Mouse (Mus musculus) midbrain, embryonic 14.5 days (tissue): ENCODE results near the gene Tagln. TPM values are rescaled to one million over a fixed set of nuclear protein-coding genes. Genes with fewer than 3 reads are reported as not detected.
A peak's percentile ranks its signal among the peaks of the same experiment; 100 is the strongest.

Experiments used
- ATAC-seq: fragments of 200-750 bp; cut with Nextera tagmentation; 2 replicates; pipeline ENCODE4 v1.8.0; 2017; ENCODE audit warnings: moderate number of reproducible peaks, moderate library complexity; ENCODE audit not compliant: low FRiP score, low TSS enrichment
- DNase-seq: peaks from one replicate; pipeline ENCODE4 v3.0.0-alpha.2; 2015
- H3K27ac ChIP-seq: fragments of 300-500 bp; sonication (generic); replicated peaks from 2 replicates; pipeline ENCODE4 v1.5.1; 2014; ENCODE audit warnings: mild to moderate bottlenecking, low read depth, low read length, moderate library complexity
- H3K27me3 ChIP-seq: fragments of 300-500 bp; sonication (generic); 2 replicates; pipeline ENCODE4 v1.6.1; 2014; ENCODE audit warnings: low read length, control low read depth, mixed read lengths; ENCODE audit not compliant: control insufficient read depth, insufficient read depth
- H3K36me3 ChIP-seq: fragments of 300-500 bp; sonication (generic); 2 replicates; pipeline ENCODE4 v1.6.1; 2014; ENCODE audit warnings: low read length, control low read depth; ENCODE audit not compliant: control insufficient read depth, insufficient read depth
- H3K4me1 ChIP-seq: fragments of 300-500 bp; sonication (generic); 2 replicates; pipeline ENCODE4 v1.6.1; 2014; ENCODE audit warnings: mild to moderate bottlenecking, antibody characterized with exemption, low read length, control low read depth; ENCODE audit not compliant: control insufficient read depth, insufficient read depth
- H3K4me2 ChIP-seq: fragments of 300-500 bp; sonication (generic); 2 replicates; pipeline ENCODE4 v1.6.1; 2014; ENCODE audit warnings: mild to moderate bottlenecking, low read length, moderate library complexity
- H3K4me3 ChIP-seq: fragments of 300-500 bp; sonication (generic); replicated peaks from 2 replicates; pipeline ENCODE4 v1.5.1; 2014; ENCODE audit warnings: low read depth, low read length
- H3K9ac ChIP-seq: fragments of 300-500 bp; sonication (generic); replicated peaks from 2 replicates; pipeline ENCODE4 v1.6.1; 2014; ENCODE audit warnings: mild to moderate bottlenecking, low read length, moderate library complexity
- H3K9me3 ChIP-seq: fragments of 300-500 bp; sonication (generic); 2 replicates; pipeline ENCODE4 v1.6.1; 2016; ENCODE audit warnings: low read length, control low read depth, mixed read lengths; ENCODE audit not compliant: control insufficient read depth
- WGBS: fragments of 180-500 bp; shearing (Covaris S2); extraction: QIAGEN DNeasy Blood & Tissue Kit; methylation state at CpG from one replicate; pipeline ENCODE4 v1.1.7; 2014; 5-methylcytosine and 5-hydroxymethylcytosine counted together
- polyA plus RNA-seq: library from polyadenylated mRNA; unstranded; fragments of >200 nt; fragmentation: Nextera tagmentation; extraction: Ambion mirVana; gene quantifications from 2 replicates; pipeline ENCODE4 v1.2.1, GENCODE M21; 2014

Gene Tagln
- polyA plus RNA-seq, 1 experiment from 2014 or later = 3.3 TPM

DNA sequence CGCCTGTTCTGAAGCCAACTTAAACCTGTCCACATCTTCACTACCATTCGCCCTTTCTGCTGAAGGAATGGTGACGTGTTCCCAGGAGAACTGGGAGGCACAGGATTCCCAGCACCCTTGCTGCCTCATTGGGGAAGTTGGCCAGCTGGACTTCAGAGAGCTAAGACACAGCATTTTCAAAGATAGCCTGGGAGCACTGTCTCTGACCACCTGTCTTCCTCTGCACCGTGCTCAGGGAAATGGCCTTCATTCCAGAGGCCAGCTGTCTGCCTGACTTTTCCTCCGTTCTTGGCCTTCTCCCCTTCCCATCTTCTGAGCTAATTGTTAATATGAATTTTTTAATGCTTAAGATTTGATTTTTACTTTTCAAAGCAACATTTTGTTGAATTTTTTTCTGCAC lies 6.6 kb downstream of the Tagln start:
- Histone ChIP-seq H3K27me3 (no peaks in the 10 kb centered on the region), H3K36me3 (peaks cover 70% of the 10 kb centered on the region), H3K9ac (no peak overlapping the region), H3K27ac (no peak overlapping the region), H3K4me1 (no peaks in the 10 kb centered on the region), H3K4me3 (no peak overlapping the region), H3K4me2 (no peak overlapping the region), H3K9me3 (no peaks in the 10 kb centered on the region)
- ATAC-seq (no peak), DNase-seq (no peak)
- 89% methylated on average over 5 of the region's 5 CpGs for WGBS

DNA sequence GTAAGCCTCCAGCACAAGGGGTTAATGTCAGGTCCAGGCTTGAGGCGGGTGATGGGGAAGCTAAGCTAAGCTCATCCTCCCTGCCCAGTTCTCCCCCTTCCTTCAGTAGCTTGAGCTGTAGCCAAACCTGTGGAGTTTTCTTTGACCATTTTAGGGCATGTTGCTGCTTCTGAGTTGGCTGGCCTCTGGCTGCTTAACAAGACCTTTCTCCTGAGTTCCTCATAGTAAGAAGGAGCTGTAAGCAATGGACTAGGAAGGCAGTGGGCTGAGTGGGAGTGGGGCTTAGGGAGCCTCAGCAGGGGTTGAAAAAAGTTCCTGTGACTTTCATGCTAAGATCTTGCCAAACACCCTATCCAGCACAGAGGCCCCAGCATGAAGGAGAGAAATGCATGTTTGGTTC lies 16.0 kb downstream of the Tagln start:
- no peak overlapping the region for H3K4me2 ChIP-seq
- ATAC-seq (no peak), DNase-seq (no peak)
- no peak overlapping the region for H3K27ac ChIP-seq
- no peak overlapping the region for H3K9ac ChIP-seq
- H3K4me1 ChIP-seq = no peaks in the 10 kb centered on the region
- H3K27me3 ChIP-seq = no peaks in the 10 kb centered on the region
- H3K4me3 ChIP-seq = no peak overlapping the region
- 60% methylated on average over 1 of the region's 1 CpGs for WGBS
- peaks cover 74% of the 10 kb centered on the region for H3K36me3 ChIP-seq
- H3K9me3 ChIP-seq = no peaks in the 10 kb centered on the region

DNA sequence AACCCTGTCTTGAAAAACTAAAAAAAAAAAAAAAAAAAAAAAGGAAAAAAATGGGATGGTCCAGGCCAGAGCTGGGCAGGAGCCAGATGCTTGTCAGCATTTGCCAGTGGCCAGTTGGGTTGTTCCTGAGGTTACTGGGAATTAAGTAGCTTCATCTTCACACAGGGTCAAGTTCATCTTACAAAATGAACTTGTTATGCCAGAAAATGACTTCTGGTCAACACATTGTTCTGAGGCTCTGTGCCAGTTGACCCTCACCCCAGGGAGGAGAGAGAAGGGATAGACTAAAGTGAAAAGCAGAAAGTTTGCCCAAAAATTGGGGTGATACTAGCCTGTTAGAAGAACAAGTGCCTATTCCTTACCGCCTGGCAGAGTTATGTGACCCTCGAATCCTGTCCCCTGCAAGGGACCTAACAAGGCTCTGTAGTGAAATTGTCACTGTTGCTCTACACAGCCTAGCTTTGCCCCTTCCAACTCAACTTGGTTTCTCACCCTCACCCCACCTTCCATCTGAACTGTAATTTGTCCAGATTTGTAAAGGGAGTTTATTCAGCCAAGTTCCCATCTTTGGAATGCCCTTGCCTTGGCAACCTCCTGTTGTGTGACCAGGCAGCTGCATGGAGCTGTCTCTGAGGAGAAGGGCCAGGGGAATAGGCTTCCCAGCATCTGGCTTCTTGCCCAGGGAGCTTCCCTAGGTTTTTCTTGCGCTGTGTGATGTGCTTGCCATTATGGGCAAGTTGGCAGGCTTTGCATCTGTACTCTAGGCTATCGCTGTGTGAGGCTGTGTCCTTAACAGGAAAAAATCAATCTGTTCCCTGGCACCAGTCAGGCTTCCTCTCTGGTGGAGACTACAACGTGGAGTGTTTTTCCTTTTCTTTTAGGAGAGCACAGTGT lies 18.6 kb downstream of the Tagln start:
- 73% methylated on average over 5 of the region's 5 CpGs for WGBS
- ATAC-seq (no peak), DNase-seq (peak; percentile 74)
- no peaks in the 10 kb centered on the region for H3K4me1 ChIP-seq
- H3K4me2 ChIP-seq = no peak overlapping the region
- 0 out of 2 replicates have a peak overlapping the region, but pooled peaks have one; percentile 20 for H3K27ac ChIP-seq
- H3K27me3 ChIP-seq = no peaks in the 10 kb centered on the region
- no peak overlapping the region for H3K4me3 ChIP-seq
- H3K9ac ChIP-seq = no peak overlapping the region
- no peaks in the 10 kb centered on the region for H3K9me3 ChIP-seq
- peaks cover 93% of the 10 kb centered on the region for H3K36me3 ChIP-seq

DNA sequence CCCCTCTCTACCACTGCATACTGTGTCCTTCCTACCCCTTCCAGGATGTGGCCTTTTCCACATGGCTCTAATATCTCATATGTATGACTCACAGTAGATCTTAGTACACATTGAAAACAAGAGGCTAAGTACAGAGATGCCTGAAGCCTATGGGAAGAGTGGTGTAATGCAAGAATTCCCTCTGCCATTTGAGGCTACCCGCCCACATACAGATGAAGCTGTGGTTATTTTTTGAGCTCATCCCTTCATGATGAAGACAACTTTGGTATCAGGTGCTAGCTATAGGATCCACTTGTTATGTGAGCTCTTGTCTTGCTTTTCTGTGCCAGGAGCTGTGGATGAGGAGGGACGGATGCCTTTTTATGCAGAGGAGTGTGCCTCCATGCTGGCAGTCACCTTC lies 20.2 kb downstream of the Tagln start:
- H3K9ac ChIP-seq = no peak overlapping the region
- H3K4me3 ChIP-seq = no peak overlapping the region
- DNase-seq (no peak), ATAC-seq (no peak)
- no peak overlapping the region for H3K4me2 ChIP-seq
- H3K4me1 ChIP-seq = no peaks in the 10 kb centered on the region
- no peaks in the 10 kb centered on the region for H3K27me3 ChIP-seq
- H3K36me3 ChIP-seq = peaks cover 96% of the 10 kb centered on the region
- WGBS = 89% methylated on average over 2 of the region's 2 CpGs
- no peaks in the 10 kb centered on the region for H3K9me3 ChIP-seq
- H3K27ac ChIP-seq = no peak overlapping the region

DNA sequence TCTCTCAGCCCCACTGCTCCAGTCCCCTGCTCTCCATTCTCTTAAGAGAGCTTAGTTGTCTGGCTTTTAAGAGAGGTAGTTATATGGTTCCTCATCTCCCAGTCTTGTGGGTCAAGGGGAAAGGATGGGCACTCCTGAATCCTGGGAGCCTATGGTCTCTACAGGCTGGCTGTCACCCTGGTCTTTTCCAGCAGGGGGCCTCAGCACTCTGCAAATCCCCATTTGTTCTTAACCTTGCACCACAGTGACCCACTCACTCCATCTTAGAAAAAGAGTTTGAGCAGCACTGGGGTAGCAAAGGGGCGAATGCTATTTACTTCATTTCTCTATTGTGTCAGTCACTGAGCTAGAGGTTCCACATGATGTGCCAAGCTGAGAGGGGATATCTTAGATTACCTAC lies 24.2 kb downstream of the Tagln start:
- 91% methylated on average over 1 of the region's 1 CpGs for WGBS
- peak; percentile 61 for DNase-seq
- Histone ChIP-seq H3K27me3 (no peaks in the 10 kb centered on the region), H3K36me3 (peaks cover 79% of the 10 kb centered on the region), H3K9me3 (no peaks in the 10 kb centered on the region), H3K9ac (no peak overlapping the region), H3K27ac (no peak overlapping the region), H3K4me2 (no peak overlapping the region), H3K4me3 (no peak overlapping the region), H3K4me1 (peaks cover 7% of the 10 kb centered on the region)
- no peak for ATAC-seq

DNA sequence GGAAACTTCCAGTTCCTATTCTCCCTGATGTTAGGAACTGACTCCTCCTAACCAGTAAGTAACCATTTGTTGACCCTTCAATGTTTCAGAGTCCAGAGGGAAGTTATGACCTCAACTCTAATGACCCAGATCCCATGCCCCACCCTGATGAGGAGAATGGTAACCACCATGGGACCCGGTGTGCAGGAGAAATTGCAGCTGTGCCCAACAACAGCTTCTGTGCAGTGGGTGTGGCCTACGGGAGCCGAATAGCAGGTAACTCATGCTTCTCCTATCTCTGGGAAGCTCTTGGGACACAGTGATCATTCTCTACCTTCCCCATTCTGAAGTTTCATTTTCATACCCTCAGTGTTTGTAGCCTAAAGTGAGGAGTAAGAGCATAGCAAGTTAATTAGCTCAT lies 24.9 kb downstream of the Tagln start:
- Histone ChIP-seq H3K4me2 (no peak overlapping the region), H3K4me3 (no peak overlapping the region), H3K4me1 (peaks cover 7% of the 10 kb centered on the region), H3K36me3 (peaks cover 72% of the 10 kb centered on the region), H3K27ac (no peak overlapping the region), H3K9me3 (no peaks in the 10 kb centered on the region), H3K27me3 (no peaks in the 10 kb centered on the region), H3K9ac (no peak overlapping the region)
- no peak for ATAC-seq
- WGBS = 93% methylated on average over 3 of the region's 3 CpGs
- no peak for DNase-seq

DNA sequence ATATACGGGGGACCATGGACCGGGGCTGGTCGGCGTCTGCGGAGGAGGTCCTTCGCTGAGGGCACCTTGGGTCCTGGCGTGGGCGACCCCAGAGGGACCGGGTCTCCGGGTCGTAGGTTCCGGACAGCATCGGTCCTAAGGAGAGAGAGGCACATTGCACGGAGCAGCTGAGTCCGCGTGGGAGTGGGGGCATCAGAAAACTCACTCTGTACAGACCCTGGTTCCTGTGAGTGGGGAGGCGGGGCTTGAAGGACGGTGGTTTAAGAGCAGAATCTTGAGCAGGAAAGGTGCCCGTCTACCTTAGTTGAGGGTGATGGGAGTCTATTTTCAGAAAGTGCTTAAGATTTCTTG lies 28.8 kb downstream of the Tagln start:
- Histone ChIP-seq H3K4me2 (peak overlapping the region; percentile 84), H3K36me3 (peaks cover 53% of the 10 kb centered on the region), H3K4me1 (peaks cover 20% of the 10 kb centered on the region), H3K4me3 (peak overlapping the region; percentile 81), H3K27me3 (no peaks in the 10 kb centered on the region), H3K9ac (peak overlapping the region; percentile 93), H3K27ac (peak overlapping the region; percentile 98), H3K9me3 (no peaks in the 10 kb centered on the region)
- no peak for ATAC-seq
- DNase-seq = peak; percentile 27
- 1% methylated on average over 19 of the region's 19 CpGs for WGBS

DNA sequence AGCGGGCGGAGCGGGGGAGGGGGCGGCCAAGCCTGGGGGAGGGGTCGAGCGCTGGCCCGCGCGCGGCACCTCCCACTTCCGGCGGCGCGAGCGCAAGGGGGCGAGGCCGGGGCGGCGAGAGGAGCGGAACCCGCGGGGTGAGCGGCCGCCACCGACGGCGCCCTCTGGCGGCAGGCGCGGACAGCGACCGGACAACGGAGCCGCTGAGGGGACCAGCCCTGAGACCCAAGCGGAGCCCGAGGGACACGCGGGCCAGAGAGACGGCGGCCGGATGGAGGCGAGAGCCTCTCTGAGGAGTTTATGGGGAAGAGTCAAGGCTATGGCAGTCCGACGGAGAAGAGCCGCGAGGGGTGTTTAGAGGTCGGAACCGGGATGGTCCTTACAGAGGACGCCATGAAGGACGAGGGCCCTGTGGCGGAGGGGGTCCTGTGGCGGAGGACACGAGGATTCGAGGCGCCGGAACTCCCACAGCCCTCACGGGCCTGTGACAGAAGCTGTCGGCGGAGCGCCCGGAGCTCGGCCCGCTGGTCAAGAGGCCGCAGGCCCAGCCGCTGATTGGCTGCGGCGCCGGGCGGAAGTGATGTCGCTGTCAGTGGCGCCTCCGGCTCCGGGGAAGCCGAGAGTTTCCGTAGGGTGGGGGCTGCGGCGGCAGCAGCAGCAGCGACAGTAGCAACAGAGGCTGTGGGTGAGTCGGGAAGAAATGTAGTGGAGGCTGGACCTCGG lies 29.3 kb downstream of the Tagln start, which contains the start of the genes Pcsk7 and Rnf214:
TSS of gene Pcsk7 (plus strand) at position 143 of the 723 bp plus-strand sequence.
TSS of gene Rnf214 (minus strand) at position 557 of the 723 bp plus-strand sequence.
- DNase-seq = peak; percentile 96
- H3K4me3 ChIP-seq = peak within 1 kb of the TSS; percentile 81
- peak within 1 kb of the TSS; percentile 98 for H3K27ac ChIP-seq
- peaks cover 20% of the 10 kb centered on the region for H3K4me1 ChIP-seq
- no peaks in the 10 kb centered on the region for H3K27me3 ChIP-seq
- H3K9me3 ChIP-seq = no peaks in the 10 kb centered on the region
- peak within 1 kb of the TSS; percentile 84 for H3K4me2 ChIP-seq
- ATAC-seq = peak; percentile 94
- H3K9ac ChIP-seq = peak within 1 kb of the TSS; percentile 93
- peaks cover 53% of the 10 kb centered on the region for H3K36me3 ChIP-seq
- WGBS = under 1% methylated on average over 77 of the region's 80 CpGs
